Mouse (Mus musculus): ENCODE results near the gene Sctr. TPM values are rescaled to one million over a fixed set of nuclear protein-coding genes. Genes with fewer than 3 reads are reported as not detected.
A peak's percentile ranks its signal among the peaks of the same experiment; 100 is the strongest.

Gene Sctr
- 1.2 and 1.7 TPM in 2 replicates for polyA plus RNA-seq (2012; rRNA removed)

- TF ChIP-seq POLR2A (IDR thresholded peaks at IDR 0.05; ENCODE audit: borderline replicate concordance, extremely low read depth, insufficient read depth, insufficient read length, poor library complexity, severe bottlenecking): no peak
- no peak for TF ChIP-seq CTCF (IDR thresholded peaks at IDR 0.05; ENCODE audit: borderline replicate concordance, extremely low read depth, insufficient read depth, insufficient read length)
- DNase-seq (ENCODE audit: low read depth): peak; percentile 67
Measured at GRCm38 (mm10) chr1:120006844-120007790, at the start of gene Sctr. Gene Sctr (plus strand): TSS chr1:120006894.

GRCm38 (mm10) chr1:119957716-119958222 is 48.9 kb upstream of the Sctr start:
- TF ChIP-seq POLR2A (IDR thresholded peaks at IDR 0.05; ENCODE audit: borderline replicate concordance, extremely low read depth, insufficient read depth, insufficient read length, poor library complexity, severe bottlenecking) (no peak), CTCF (IDR thresholded peaks at IDR 0.05; ENCODE audit: borderline replicate concordance, extremely low read depth, insufficient read depth, insufficient read length) (no peak)
- DNase-seq (ENCODE audit: low read depth): peak; percentile 79

DNA sequence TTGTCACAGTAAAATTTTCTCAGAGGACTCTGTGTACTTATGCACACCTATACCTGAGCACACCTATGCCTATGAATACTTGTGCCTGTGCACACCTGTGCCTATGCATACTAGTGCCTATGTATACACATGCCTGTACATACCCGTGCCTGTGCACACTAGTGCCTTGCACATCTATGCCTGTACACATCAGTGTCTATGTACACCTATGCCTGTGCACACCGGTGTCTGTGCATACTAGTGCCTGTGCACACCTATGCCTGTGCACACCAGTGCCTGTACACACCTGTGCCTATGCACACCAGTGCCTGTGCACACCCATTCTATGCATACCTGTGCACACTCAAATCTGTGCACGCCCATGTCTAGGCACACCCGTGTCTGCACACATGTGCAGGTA is 47.2 kb upstream of the Sctr start:
- TF ChIP-seq CTCF (IDR thresholded peaks at IDR 0.05; ENCODE audit: borderline replicate concordance, extremely low read depth, insufficient read depth, insufficient read length) (no peak), POLR2A (IDR thresholded peaks at IDR 0.05; ENCODE audit: borderline replicate concordance, extremely low read depth, insufficient read depth, insufficient read length, poor library complexity, severe bottlenecking) (no peak)
- DNase-seq (ENCODE audit: low read depth): no peak

- TF ChIP-seq POLR2A (IDR thresholded peaks at IDR 0.05; ENCODE audit: borderline replicate concordance, extremely low read depth, insufficient read depth, insufficient read length, poor library complexity, severe bottlenecking) (no peak), CTCF (IDR thresholded peaks at IDR 0.05; ENCODE audit: borderline replicate concordance, extremely low read depth, insufficient read depth, insufficient read length) (no peak)
- no peak for DNase-seq (ENCODE audit: low read depth)
Measured at GRCm38 (mm10) chr1:119959920-119960319, 46.8 kb upstream of the Sctr start.

DNA sequence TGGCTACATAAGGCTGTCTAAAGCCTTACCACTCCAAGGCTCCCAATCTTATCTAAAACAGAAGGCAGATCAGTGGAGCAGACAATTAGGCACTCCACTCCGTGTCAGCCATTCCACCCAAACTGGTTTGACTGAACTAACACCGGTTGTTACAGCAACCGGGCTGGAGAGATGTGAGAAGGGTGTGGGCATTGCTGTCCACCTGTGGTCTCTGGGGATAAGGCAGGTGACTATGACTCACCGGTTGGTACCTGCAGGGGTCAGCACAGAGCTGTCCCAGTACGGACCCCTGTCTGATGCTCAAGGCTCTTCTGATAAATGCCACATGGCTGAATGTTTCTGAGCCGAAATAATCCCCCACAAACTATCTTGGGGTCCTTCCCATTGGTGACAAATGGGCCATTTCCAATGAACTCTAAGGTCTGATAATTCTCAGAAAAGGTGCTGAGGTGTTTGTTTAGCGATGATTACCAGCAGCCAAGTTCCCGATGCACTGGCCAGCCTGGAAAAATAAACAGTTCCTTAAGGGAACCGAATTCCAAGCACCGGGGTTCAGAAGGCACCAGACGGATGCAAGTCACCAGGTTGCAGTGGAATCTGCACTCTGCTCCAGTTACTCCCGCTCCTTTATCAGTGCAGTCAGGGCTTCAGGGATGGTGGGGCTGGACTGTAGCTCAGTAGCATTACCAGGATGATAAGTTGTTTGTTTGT is 40.7 kb upstream of the Sctr start:
- TF ChIP-seq POLR2A (IDR thresholded peaks at IDR 0.05; ENCODE audit: borderline replicate concordance, extremely low read depth, insufficient read depth, insufficient read length, poor library complexity, severe bottlenecking) (no peak), CTCF (IDR thresholded peaks at IDR 0.05; ENCODE audit: borderline replicate concordance, extremely low read depth, insufficient read depth, insufficient read length) (no peak)
- DNase-seq (ENCODE audit: low read depth): no peak

GRCm38 (mm10) chr1:119973117-119973516 is 33.6 kb upstream of the Sctr start:
- TF ChIP-seq POLR2A (IDR thresholded peaks at IDR 0.05; ENCODE audit: borderline replicate concordance, extremely low read depth, insufficient read depth, insufficient read length, poor library complexity, severe bottlenecking) (no peak), CTCF (IDR thresholded peaks at IDR 0.05; ENCODE audit: borderline replicate concordance, extremely low read depth, insufficient read depth, insufficient read length) (no peak)
- no peak for DNase-seq (ENCODE audit: low read depth)

GRCm38 (mm10) chr1:119975141-119975540 is 31.6 kb upstream of the Sctr start:
- TF ChIP-seq CTCF (IDR thresholded peaks at IDR 0.05; ENCODE audit: borderline replicate concordance, extremely low read depth, insufficient read depth, insufficient read length) (no peak), POLR2A (IDR thresholded peaks at IDR 0.05; ENCODE audit: borderline replicate concordance, extremely low read depth, insufficient read depth, insufficient read length, poor library complexity, severe bottlenecking) (no peak)
- no peak for DNase-seq (ENCODE audit: low read depth)

DNA sequence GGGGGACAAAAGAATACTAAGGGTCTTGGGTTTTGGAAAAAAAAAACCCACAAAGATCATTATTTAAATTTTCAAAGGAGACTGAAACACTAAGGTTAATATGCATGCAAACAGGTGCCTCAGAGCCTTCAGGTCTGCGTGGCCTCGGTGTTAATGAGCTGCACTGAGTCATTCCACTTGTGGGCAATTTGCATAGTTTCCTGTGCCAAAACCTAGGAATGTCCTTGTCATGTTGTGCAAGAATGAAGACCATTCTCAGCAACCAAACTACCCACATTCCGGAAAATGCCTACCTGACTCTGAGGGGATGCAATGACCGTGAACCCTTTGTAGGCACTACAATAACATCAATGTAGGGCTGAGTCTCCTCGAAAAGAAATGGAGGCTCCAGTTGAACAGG is 20.1 kb upstream of the Sctr start:
- no peak for DNase-seq (ENCODE audit: low read depth)
- TF ChIP-seq POLR2A (IDR thresholded peaks at IDR 0.05; ENCODE audit: borderline replicate concordance, extremely low read depth, insufficient read depth, insufficient read length, poor library complexity, severe bottlenecking) (no peak), CTCF (IDR thresholded peaks at IDR 0.05; ENCODE audit: borderline replicate concordance, extremely low read depth, insufficient read depth, insufficient read length) (no peak)

DNA sequence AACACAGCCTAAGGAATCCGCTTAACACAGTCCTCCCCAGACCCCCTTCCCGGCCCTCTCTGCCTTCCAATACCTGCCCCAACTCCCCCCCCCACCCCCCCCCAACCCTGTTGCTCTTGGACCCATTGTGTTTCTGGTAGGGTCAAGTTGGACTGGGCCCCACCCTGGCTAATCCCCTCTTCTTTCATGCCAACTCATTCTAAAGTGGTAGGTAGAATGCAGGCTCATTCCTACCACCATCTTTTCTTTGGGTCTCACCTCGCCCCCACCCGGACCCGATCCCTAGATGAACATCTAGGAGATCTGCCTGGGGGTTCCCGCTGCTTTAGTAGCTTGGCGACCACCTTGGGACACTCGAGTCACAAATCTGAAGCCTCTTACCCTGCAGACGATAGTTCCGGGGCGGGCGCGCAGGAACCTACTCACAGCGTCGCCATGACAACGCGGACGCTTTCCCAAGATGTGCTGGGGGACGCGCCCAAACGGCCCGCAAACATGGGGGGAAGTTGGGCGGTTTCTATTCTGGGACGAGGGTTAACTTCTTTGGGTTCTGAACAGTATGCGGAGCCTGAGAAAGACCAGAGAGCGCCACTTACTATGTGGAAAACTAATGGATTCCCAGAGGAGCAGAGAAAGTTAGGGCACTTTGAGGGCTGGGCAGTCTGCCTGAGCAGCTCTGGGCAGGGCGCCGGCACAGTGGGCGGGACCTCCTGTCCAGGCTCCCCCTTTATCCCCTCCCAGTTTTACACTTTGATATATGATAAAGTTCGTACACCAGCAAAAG is 9.7 kb upstream of the Sctr start, which contains the start of gene Cfap221:
Cfap221 (minus strand) TSS at position 437 of the 784 bp plus-strand sequence.
- peak; percentile 86 for DNase-seq (ENCODE audit: low read depth)
- TF ChIP-seq CTCF (IDR thresholded peaks at IDR 0.05; ENCODE audit: borderline replicate concordance, extremely low read depth, insufficient read depth, insufficient read length): no peak
- TF ChIP-seq POLR2A (IDR thresholded peaks at IDR 0.05; ENCODE audit: borderline replicate concordance, extremely low read depth, insufficient read depth, insufficient read length, poor library complexity, severe bottlenecking): no peak

DNA sequence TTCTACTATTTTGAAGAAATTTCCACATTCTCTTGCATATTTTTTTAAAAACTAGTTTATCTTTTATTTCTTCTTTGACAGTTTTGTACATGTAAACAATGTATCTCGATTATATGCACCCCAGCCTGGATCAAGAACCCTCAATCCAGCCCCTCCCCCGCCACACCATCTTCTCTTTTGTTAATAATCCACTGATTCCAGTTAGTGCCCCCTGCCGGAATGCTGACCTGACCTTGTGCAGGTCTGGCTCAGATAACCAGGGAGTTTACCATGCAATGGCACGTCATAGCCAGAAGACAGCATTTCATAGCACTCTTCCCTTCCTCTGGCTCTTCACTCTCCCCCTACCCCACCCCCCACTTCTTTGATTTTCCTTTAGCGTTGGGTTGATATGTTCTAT is 9.1 kb upstream of the Sctr start:
- peak; percentile 16; the same call in 1 of the 2 replicates for TF ChIP-seq CTCF (IDR thresholded peaks at IDR 0.05; ENCODE audit: borderline replicate concordance, extremely low read depth, insufficient read depth, insufficient read length)
- no peak for TF ChIP-seq POLR2A (IDR thresholded peaks at IDR 0.05; ENCODE audit: borderline replicate concordance, extremely low read depth, insufficient read depth, insufficient read length, poor library complexity, severe bottlenecking)
- no peak for DNase-seq (ENCODE audit: low read depth)
